Mouse (Mus musculus) midbrain, embryonic 16.5 days (tissue): ENCODE results near the gene Cyp46a1. TPM values are rescaled to one million over a fixed set of nuclear protein-coding genes. Genes with fewer than 3 reads are reported as not detected.

Experiments
- polyA plus RNA-seq: library from polyadenylated mRNA; unstranded; fragments of >200 nt; fragmentation: Nextera tagmentation; extraction: Ambion mirVana; gene quantifications from 2 replicates; pipeline ENCODE4 v1.2.1, GENCODE M21; 2015

The Cyp46a1 gene
- polyA plus RNA-seq, 1 experiment from 2014 or later: 36.2 TPM

Other genes starting within 250 kb of the Cyp46a1 start
- gene Setd3, start 155.1 kb upstream of the Cyp46a1 start, polyA plus RNA-seq: 95.5 and 97.2 TPM in 2 replicates
- 2.2 and 2.4 TPM in 2 replicates for gene Ccnk, start 154.8 kb upstream of the Cyp46a1 start, polyA plus RNA-seq
- gene Ccdc85c, start 59.0 kb upstream of the Cyp46a1 start, polyA plus RNA-seq: 13.2 and 13.5 TPM in 2 replicates
- 2.7 and 2.9 TPM in 2 replicates for gene Hhipl1, start 28.1 kb upstream of the Cyp46a1 start, polyA plus RNA-seq
- 47.6 and 57.4 TPM in 2 replicates for gene Eml1, start 36.6 kb downstream of the Cyp46a1 start, polyA plus RNA-seq
- 268 and 272 TPM in 2 replicates for gene Evl, start 220.3 kb downstream of the Cyp46a1 start, polyA plus RNA-seq